Mouse (Mus musculus) neutrophil, adult 5-6 weeks (primary cell): ENCODE measurements around the gene Pdzrn4. TPM values are rescaled to one million over a fixed set of nuclear protein-coding genes. Genes with fewer than 3 reads are reported as not detected.

Experiments
- ATAC-seq: fragments of 151-379, 151-347 bp; 2 replicates; pipeline ENCODE4 v1.8.0; 2017; ENCODE audit warnings: mild to moderate bottlenecking, moderate TSS enrichment; ENCODE audit not compliant: insufficient number of reproducible peaks, poor library complexity, low FRiP score, severe bottlenecking; ENCODE audit errors: extremely low read depth
- total RNA-seq: library from RNA; stranded (forward); fragments of 200-1000 nt; gene quantifications from 2 replicates; pipeline ENCODE4 v1.2.3, GENCODE M21; 2017

Pdzrn4 gene
- total RNA-seq, 1 experiment from 2014 or later = not detected

GRCm38 (mm10) chr15:92570526-92571243 lies 174.0 kb downstream of the Pdzrn4 start:
- ATAC-seq = no peak

DNA sequence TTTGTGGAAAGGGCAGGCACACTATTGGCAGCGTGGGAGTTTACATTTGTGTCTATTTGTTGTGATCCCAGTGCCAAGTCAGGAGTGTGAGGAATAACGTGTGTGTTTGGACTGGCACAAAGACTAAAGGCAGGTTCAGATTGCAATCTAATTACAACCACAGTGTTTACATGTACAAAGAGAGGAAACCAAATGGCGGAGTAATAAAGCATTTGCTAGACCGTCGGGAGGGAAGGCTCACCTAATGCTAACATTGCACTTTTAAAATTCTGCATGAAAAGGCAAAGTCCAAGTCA lies 174.5 kb downstream of the Pdzrn4 start:
- no peak for ATAC-seq

GRCm38 (mm10) chr15:92577476-92577875 lies 180.8 kb downstream of the Pdzrn4 start:
- ATAC-seq = no peak

- no peak for ATAC-seq
Observed at GRCm38 (mm10) chr15:92580217-92580616, 183.5 kb downstream of the Pdzrn4 start.

GRCm38 (mm10) chr15:92580742-92581383 lies 184.2 kb downstream of the Pdzrn4 start:
- no peak for ATAC-seq

DNA sequence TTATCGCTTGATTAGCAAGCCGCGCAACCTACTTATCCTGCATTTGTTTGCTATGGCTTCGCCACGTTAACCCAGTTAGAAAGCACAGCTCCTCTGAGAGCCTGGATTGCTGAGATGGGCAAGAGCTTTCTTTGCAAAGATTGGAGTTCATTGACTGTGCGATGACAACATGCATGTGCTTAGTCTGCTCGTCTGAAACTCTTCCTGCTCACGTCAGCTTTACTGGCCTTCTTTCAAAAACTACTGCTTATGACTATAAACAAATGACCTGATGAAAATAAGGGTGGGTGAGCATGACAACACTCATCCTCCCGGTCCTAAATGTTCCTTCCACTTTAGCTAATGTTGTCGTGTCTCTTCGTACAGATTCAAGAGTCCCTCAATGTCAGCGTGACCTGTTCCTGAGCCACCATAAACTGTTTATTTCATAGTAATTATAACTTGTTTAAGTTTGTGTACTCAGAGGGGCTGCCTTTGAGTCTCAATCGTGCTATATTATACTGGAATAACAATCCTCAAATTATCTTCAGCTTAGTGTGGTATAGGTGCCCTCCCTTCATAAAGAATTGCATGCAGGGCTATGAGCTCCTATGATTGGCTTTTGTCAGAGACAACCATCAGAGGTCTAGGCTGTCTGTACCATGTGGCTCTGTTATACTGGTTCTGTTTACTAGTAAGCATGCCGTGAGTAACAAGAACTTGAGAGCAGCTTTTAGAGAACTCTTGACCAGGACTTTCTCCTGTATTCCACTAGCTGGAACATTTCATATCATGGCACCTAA lies 187.9 kb downstream of the Pdzrn4 start:
- no peak for ATAC-seq

DNA sequence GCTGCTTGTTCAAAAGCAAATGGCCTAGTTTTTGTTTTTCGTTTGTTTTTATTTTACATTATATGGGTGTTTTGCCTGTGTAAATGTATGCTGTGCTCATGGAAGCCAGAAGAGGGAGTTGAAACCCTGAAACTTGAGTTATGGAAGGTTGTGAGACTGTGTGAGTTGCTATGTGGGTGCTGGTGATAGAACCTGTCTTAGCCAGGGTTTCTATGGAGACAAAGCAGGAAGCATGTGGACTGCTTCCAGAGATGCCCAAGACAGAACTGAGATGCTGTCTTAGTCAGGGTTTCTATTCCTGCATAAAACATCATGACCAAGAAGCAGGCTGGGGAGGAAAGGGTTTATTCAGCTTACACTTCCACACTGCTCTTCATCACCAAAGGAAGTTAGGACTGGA lies 190.8 kb downstream of the Pdzrn4 start:
- no peak for ATAC-seq

DNA sequence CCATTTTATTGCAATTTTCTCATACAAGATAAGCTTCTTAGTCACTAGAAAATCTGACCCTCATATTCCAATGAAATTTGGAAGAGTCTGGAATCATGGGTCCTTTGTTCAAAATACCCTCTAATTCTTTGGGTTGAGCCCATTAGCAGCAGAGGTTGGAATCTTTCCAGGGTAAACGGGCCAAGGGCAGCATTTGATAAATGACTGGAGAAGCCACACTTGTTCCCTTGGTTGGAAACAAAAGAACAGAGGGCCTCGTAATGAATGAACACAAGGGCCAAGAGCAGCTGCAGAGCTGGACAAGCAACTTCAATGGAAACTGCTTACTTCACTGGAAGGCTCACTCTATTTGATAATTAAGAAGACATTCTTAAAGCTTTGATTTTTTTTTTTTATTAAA lies 198.0 kb downstream of the Pdzrn4 start:
- ATAC-seq = no peak

DNA sequence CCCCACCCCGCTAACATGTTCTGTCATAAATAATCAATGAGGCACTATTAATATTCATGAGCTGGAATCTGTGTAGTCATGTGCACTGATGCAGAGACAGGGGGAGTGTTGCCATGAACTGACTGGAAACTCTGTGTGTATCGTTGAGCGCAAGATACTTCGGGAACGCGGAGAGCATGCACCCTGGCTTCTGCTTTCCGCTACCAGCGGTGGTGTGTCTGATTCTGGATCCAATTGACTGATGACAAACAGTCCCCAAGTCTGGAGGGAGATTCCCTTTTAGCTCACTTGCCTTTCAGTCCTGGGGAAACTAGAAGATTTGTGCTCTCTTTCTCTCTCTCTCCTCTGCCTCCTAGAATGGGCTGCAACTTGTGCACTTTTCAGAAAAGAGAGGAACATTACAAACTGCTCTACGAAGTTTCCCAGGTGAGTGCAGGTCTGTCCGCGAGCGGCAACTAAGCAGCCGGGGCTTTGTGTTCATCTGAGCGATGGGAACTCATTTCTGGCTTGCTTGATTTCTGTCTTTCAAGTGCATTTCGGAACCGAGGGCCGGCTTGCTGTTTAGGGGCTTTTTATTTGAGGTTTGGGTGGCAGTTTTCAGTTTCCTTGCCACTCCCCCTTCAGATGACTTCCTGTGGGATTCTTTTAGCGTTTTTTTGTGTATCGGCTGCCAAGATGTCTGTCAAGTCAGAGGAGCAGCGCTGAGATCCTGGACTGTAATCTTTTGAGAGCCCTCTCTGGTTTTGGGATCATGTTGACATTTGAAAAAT lies 200.5 kb downstream of the Pdzrn4 start:
- ATAC-seq = no peak

DNA sequence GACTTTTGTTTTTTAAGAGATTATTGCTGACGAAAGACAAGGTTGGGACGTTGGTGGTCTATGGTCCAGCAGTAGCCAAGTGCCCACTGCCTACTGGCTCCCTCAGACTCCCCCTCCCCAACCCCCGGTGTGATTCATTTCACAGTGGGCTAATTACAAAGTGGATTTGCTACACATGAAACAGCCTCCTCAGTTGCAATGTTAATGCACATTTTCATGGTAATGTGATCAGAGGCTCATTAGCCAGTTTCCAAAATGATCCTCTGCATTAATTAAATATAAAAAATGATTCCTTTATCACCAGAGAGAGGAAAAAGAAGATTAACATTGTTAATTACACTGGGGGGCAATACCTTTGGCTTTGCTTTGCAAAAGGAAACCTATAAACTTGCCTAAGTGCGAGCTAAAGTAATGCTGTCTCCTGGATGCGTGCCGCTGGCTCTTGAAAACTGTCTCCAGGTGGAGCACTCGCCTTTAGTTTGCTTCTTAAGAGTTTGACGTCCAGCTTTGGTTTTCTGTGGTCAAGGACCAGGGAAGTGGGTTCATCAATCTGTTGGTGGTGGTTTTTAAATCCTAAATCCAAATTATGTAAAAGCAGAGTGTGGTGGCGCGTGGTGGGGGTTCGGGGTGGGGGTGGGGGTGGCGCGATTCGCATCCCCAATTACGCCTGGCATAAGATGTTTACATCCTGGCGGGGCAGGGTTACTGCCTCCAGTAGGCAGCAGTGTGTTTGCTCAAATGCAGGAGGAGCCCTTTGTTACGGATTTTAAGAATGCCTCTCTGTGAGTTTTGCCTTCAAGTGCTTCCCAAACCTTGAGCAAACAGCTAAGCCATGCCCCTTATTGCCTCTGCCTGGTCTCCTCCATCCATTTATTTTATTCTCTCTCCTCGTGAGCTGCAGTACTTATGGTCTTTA lies 202.0 kb downstream of the Pdzrn4 start:
- no peak for ATAC-seq

- ATAC-seq = no peak
Observed at GRCm38 (mm10) chr15:92599381-92599780, 202.7 kb downstream of the Pdzrn4 start.

DNA sequence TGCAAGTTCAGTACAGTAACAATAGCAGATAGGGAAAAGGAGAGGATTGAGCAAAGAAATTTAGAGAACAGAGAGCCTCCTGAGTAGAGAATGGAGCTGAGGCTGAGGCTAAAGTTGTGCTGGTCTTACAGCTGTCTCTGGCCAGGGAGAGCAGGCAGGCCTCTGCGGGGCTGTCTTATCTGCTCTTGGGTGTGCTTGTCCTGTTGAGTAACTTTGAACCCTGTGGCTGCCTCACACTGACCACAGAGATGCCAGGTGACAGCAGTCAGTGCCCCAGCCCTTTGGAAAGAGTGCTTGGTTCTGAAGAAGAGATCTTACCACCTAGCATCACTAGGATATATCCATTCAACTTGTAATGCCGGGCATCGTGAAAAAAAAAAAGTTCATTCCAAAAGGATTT lies 214.2 kb downstream of the Pdzrn4 start:
- no peak for ATAC-seq

GRCm38 (mm10) chr15:92612386-92612785 lies 215.7 kb downstream of the Pdzrn4 start:
- ATAC-seq = no peak

GRCm38 (mm10) chr15:92613228-92613627 lies 216.5 kb downstream of the Pdzrn4 start:
- no peak for ATAC-seq

GRCm38 (mm10) chr15:92621731-92622234 lies 225.1 kb downstream of the Pdzrn4 start:
- no peak for ATAC-seq

DNA sequence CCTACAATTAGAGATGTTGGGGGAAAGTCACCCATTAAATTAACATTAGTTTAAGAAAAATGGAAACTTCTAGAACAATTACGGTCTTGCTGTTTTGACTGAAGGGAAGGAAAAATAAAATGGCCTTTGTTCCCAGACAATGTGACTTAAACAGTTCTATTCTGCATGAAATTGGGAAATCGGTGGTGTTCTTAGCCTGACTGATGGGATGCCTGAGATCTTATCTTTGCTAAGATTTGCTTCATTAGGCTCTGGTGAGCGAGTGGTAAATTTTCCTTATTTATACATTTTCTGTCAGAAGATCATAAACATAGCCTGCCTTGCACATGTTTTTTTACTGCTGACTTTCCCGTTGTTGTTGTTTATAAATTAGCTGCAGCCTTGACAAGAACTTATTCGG lies 225.6 kb downstream of the Pdzrn4 start:
- ATAC-seq = no peak

- no peak for ATAC-seq
Observed at GRCm38 (mm10) chr15:92629172-92629571, 232.5 kb downstream of the Pdzrn4 start.

- no peak for ATAC-seq
Observed at GRCm38 (mm10) chr15:92634044-92634610, 237.4 kb downstream of the Pdzrn4 start.
